Mouse (Mus musculus) frontal cortex, adult (tissue): ENCODE results near the gene Mpp2.

ENCODE experiments used
- ATAC-seq: cut with Nextera tagmentation; 2 replicates; pipeline ENCODE4 v1.9.2; 2017; ENCODE audit warnings: mild to moderate bottlenecking, moderate library complexity, mixed read lengths; ENCODE audit not compliant: low TSS enrichment

Mpp2 gene

DNA sequence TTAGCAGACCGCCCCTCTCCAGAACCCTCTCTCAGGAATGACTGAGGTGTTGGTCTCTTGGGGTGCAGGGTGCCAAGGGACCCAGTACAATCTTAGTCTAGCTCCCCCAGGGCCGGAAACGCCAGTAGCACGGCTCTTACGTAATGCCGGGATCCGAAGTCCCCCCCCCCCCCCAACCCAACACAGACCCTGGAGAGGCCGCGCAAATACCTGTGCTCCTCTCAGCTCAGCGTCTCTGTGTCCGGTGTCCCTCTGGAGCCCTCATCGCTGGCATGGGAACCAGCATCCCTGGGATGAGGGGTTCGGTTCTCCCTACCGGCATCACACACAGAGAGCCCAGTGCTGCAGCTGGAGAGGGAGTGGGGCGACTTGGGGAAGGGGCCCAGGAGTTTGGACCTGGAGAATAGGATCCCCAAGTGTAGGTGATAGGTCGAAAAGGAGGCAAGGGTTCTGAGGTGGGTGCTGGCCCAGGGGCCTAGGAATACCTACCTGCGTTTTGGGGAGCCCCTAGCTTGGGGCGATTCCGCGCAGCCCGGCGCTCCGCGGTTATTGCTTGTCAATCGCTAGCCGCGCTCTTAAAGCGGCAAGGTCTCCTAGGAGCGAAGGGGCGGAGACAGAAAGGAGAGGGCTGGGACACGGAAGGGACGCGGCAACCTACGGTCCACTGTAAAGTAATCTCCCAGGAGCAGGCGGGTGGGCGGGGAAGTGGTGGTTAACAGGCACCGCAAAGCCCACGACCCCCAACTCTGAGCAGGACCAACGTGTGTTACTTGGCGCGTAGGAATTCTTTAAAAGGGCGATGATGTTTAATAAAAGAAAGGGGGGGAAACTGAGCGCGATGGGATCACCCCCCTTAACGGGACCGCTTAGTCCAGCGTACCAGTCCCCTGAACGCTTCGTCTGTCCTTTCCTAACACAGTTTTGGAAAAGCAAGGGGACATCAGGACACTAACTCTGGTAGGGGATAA, at the start of gene Mpp2:
Gene Mpp2 (minus strand): TSS at position 585 of the 968 bp plus-strand sequence.
- ATAC-seq = peak; percentile 64

DNA sequence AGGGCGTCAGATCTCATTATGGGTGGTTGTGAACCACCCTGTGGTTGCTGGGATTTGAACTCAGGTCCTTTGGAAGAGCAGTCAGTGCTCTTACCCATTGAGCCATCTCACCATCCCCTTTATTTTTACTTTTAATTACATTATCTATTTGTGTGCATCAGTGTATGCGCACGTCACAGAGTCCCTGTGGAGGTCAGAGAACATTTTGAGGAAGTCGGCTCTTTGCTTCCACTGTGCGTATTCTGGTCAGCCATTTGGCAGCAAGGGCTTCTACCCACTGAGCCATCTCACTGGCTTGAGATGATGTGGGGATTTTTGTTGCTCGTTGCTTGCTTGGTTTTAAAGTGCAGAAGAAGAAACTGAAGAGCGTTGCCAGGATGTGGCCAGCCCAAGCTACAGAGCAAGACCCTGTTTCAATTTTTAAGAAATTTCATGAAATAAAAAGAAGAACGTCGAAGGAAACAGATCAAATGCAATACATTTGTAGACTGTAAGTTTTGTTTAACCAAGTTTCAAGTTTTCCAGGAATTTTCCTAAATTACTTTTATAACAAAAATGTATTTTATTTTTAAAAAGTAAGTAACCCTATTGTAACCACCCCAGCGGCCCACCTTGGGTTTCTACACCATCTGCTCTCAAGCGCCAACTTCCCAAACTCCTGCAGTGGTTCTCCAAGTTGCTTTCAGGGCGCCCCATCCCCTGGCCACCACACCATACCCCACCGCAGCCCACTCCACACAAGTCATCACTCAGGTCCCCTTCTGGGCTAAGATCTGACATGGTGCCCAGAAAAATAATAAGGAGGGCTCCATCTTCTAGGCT, 49.5 kb upstream of the Mpp2 start:
- ATAC-seq = no peak

DNA sequence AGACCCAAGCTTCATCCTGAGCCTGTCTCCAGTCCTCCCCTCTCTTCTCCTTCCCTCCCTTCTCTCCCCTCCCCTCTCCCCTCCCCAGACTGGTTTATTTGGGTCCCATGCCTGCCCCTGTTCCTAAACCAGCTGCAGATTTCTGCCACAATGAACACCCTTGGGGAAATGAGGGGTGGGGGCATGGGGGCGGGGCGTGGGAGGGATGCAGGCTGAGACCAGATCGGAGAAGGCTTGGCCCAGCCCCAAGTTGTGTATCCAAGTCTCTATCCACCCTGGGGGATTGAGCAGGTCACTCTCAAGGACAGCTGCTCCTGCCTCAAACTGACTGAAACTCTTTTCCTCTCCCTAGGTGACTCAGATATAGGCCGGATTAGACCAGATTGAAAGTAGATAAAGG, 46.2 kb upstream of the Mpp2 start:
- ATAC-seq = no peak

GRCm38 (mm10) chr11:102117386-102117785, 29.1 kb upstream of the Mpp2 start:
- ATAC-seq = no peak

- no peak for ATAC-seq
These were observed 27.9 kb upstream of the Mpp2 start for GRCm38 (mm10) chr11:102116241-102116640.

- no peak for ATAC-seq
These were observed 23.3 kb upstream of the Mpp2 start for GRCm38 (mm10) chr11:102111576-102111975.

DNA sequence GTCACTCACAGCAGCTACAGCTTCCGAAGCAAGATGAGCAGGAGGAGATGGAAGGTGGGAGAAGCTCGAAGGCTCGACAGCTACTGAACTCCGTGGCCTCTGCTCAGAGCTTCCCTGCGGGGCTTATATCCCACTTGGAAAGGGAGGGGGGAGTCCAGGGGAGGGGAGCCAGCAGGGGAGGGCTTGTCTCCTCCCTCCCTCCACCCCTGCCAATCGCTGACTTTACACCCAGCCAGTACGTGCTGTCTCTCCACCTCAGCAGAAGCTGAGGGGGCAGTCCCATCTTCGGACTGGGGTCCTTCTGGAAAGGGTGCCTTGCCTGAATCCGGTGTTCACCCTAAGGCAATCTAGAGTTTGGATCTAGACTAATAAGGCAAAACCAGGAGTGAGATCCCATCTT, 19.4 kb upstream of the Mpp2 start, which contains the start of gene Pyy:
Gene Pyy (minus strand): TSS at position 101 of the 400 bp plus-strand sequence.
- ATAC-seq = no peak

- no peak for ATAC-seq
These were observed 18.6 kb upstream of the Mpp2 start for GRCm38 (mm10) chr11:102106911-102107310.

DNA sequence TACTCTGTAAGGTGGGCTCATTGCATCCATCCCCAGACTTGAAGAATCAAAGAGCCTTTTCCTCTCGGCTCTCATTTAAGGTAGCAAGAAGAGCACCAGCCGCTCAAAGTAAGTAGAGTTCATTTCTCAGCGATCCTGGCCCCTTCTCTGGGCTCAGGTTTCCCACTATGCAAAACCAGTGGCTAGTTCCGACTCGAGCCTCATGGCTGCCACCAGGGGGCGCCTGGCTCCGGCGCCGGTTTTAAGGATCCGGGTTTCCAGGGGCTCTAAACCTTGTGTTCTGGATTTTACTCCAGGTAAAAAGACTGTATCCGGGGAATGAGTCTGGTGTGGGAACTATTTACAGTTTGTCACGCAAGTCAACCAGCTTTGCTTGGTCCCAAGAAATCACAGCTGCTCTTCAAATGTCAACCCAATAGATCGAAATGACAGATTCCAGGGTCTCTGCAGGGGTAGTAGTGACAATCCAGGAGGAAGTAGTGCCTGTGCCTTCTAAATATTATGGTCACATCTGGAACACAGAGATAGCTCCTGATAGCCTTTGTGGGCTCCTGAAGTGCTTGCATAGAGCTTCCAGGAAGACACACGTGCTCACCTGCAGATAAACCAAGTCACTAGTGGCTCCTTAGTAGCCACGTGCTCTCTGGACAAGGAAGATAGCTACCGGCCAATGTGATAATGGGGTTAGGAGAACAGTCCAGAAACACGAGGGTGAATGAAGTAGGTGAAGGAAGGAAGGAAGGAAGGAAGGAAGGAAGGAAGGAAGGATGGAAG, 14.4 kb upstream of the Mpp2 start:
- 0 out of 2 replicates have a peak, but pooled peaks have one; percentile 47 for ATAC-seq

GRCm38 (mm10) chr11:102101219-102101618, 12.9 kb upstream of the Mpp2 start, which contains the start of gene Ppy:
Ppy (minus strand) TSS chr11:102101319.
- ATAC-seq = no peak

DNA sequence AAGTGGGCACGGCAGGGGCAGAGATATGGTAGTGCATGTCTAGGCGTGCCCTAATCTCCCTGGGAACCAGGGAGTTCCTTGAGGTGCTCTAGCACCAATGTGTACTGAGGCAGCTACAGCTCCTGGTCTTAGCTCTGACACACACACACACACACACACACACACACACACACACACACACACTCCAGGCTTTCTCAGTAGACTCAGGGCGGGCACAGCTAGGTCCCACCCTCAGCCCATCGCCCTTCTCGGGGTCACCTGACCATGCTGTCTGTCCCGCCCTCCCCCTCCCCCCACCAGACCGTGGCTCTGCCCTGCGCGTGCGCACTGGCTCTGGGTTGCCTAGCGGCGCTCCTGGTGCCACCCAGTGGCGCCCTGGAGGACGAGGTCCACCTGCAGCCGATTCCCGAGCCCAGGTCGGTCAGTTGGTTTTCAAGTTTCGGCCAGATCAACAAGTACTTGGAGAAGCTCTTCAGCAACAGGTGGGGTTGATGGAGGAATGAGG, 8.6 kb upstream of the Mpp2 start:
- ATAC-seq = peak; percentile 67; the same call in 1 of the 2 replicates

- ATAC-seq = no peak
These were observed 8.1 kb upstream of the Mpp2 start for GRCm38 (mm10) chr11:102096446-102096845.

GRCm38 (mm10) chr11:102095676-102096075, 7.4 kb upstream of the Mpp2 start:
- no peak for ATAC-seq

DNA sequence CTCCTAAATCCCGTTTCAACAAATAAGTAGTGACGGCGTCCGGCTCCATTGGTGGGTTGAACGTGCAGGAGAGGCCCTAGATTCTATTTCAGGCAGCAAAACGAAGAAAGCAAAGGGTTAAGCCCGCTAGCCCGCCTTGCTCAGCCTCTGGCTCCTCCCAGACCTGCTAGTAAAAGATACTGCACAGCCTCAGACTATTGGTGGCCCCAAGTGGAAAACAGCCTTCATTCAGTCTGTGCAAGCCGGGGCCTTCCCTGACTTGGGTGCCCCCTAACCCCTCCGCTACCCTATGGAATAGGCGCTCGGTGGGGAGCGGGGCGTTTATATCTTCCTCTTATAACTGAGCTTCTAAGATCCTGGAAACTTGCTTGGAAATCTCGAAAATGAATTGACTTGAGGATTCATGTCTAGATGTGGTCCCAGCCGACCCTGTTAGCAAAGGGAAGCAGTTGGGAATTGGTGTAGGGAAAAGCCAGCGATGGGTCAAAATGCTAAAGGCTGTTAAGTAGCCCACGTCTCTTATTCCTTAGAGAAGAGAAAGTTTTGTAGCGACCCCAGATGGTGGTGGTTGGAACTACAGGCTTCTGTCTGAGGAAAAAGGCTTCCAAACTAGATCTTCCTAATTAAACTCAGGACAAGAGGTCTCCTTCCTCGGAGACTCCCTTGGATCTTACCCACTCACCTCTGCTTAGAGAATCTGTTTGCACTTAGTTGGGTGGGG, 933 bp upstream of the Mpp2 start:
- ATAC-seq = peak; percentile 57

GRCm38 (mm10) chr11:102087081-102087751, 1.1 kb downstream of the Mpp2 start:
- peak; percentile 43 for ATAC-seq

- peak; percentile 36 for ATAC-seq
These were observed 2.0 kb downstream of the Mpp2 start for GRCm38 (mm10) chr11:102086331-102086730.

- no peak for ATAC-seq
These were observed 4.2 kb downstream of the Mpp2 start for GRCm38 (mm10) chr11:102084159-102084558.

- no peak for ATAC-seq
These were observed 5.1 kb downstream of the Mpp2 start for GRCm38 (mm10) chr11:102083193-102083592.

DNA sequence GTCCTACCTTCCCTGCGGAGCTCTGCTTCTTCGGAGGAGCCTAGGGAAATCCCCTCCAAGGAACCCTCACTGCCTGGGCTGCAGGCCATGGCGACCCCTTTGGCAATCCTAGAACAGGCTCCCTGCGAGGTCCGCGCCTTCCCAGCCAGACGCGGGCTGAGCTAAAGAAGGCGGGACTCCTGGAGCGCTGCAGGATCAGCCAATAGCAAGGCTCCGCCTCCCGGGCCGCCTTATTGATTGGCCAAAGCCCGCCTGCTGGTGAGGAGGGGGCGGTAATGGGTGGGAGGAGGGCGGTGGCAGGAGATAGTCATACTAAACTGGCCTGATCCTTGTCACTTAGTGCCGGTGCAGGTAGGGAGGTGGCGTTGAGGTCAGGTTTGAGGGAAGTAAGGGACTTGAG, 6.0 kb downstream of the Mpp2 start:
- ATAC-seq = peak; percentile 50

DNA sequence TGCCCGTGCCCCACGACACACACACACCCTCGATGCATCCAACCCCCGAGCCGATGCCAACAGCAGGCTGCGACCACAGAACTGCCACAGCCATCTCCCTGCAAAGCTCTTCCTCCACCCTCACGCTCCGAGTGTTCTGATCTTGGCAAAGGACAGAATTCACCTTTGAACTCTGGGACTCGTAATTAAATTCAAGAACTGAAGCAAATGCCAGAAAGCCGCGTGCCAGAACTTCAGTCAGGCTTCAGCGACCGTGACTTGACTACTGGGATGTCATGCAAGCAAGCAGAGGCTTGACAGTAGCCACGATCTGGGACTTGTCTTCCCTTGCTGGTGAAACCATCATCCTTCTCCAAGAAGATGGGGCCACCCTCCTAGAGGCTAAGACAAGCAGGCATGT, 14.6 kb downstream of the Mpp2 start:
- no peak for ATAC-seq
